ENCODE assay signal across 11 mouse cellular contexts in the genomic region with DNA sequence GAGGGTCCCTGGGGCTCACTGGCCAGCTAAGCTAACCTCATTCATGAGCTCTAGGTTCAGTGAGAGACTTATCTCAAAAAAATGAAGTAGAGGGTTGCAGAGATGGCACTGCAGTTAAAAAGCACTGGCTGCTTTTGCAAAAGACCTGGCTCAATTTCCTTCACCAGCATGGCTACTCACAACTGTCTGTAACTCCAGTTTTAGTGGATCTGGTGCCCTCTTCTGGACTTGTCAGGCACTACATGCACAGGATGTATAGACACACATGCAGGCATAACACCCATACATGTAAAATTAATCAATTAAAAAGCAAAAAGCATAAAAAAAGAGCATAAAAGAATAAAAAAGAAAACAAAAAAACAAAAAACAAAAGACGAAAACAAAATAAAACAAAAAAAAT.
DNase-seq lines count a peak whose midpoint lies in the region; ATAC-seq and TF ChIP-seq lines count a peak whose summit lies in the region.
"Had no signal": no experiment of that assay in that cellular context is flagged by ENCODE, and none has a peak within 500 bp of the region (broad histone marks: within the 10 kb centered on the region; RNA-seq: fewer than 3 reads in every experiment).

No protein-coding gene starts in this region.

- H3K27me3 ChIP-seq in heart, adult 2 months (ENCODE audit: control insufficient read depth, insufficient read depth, low read length), result no peaks in the 10 kb centered on the region
- H3K27me3 ChIP-seq in heart, embryonic 10.5 days (ENCODE audit: insufficient read depth, poor library complexity, severe bottlenecking), result no peaks in the 10 kb centered on the region; the same call in 1 of the 2 replicates
- no peaks in the 10 kb centered on the region for H3K27me3 ChIP-seq in midbrain, embryonic 11.5 days (ENCODE audit: control insufficient read depth, insufficient read depth, low read length)
- H3K27me3 ChIP-seq in midbrain, embryonic 13.5 days, result no peaks in the 10 kb centered on the region
- H3K27me3 ChIP-seq: stomach, embryonic 15.5 days had no signal

- no peak overlapping the region for H3K4me2 ChIP-seq in midbrain, embryonic 11.5 days
- H3K4me2 ChIP-seq in midbrain, embryonic 13.5 days (replicated peaks), result no peak overlapping the region
- H3K4me2 ChIP-seq: heart, embryonic 13.5 days; stomach, embryonic 15.5 days had no signal

- TF ChIP-seq EP300 in heart, adult 2 months (IDR thresholded peaks at IDR 0.05; ENCODE audit: insufficient read depth, low read depth, low read length), result no peak

- ATAC-seq in midbrain, embryonic 11.5 days (ENCODE audit: low FRiP score), result no peak
- no peak for ATAC-seq in midbrain, embryonic 13.5 days

- H3K4me3 ChIP-seq in heart, adult 2 months, result no peak overlapping the region
- H3K4me3 ChIP-seq in heart, embryonic 10.5 days, result no peak overlapping the region
- no peak overlapping the region for H3K4me3 ChIP-seq in midbrain, embryonic 11.5 days (ENCODE audit: low read depth, low read length)
- no peak overlapping the region for H3K4me3 ChIP-seq in midbrain, embryonic 13.5 days (replicated peaks)
- H3K4me3 ChIP-seq: heart, embryonic 13.5 days; myocyte; stomach, embryonic 15.5 days had no signal

- no peaks in the 10 kb centered on the region for H3K4me1 ChIP-seq in heart, adult 2 months (ENCODE audit: control insufficient read depth, insufficient read depth, low read length)
- no peaks in the 10 kb centered on the region for H3K4me1 ChIP-seq in heart, embryonic 10.5 days
- no peaks in the 10 kb centered on the region for H3K4me1 ChIP-seq in midbrain, embryonic 11.5 days (ENCODE audit: control insufficient read depth, insufficient read depth, low read length)
- H3K4me1 ChIP-seq in midbrain, embryonic 13.5 days (replicated peaks), result no peaks in the 10 kb centered on the region
- H3K4me1 ChIP-seq: heart, embryonic 13.5 days; stomach, embryonic 15.5 days had no signal

- peak; percentile 58 for TF ChIP-seq CTCF in heart, adult 2 months (IDR thresholded peaks at IDR 0.05)

- H3K9ac ChIP-seq in heart, adult 2 months (ENCODE audit: low read depth, low read length), result no peak overlapping the region
- H3K9ac ChIP-seq in midbrain, embryonic 11.5 days (ENCODE audit: low read length), result no peak overlapping the region
- H3K9ac ChIP-seq in midbrain, embryonic 13.5 days (replicated peaks), result no peak overlapping the region
- H3K9ac ChIP-seq: heart, embryonic 13.5 days; stomach, embryonic 15.5 days had no signal

- H3K79me2 ChIP-seq in heart, adult 2 months (replicated peaks; ENCODE audit: control insufficient read depth, insufficient read depth, low read length), result no peaks in the 10 kb centered on the region

- DNase-seq in heart, adult 2 months, result no peak
- no peak for DNase-seq in heart, embryonic 10.5 days (ENCODE audit: low spot score)
- DNase-seq in midbrain, embryonic 11.5 days (ENCODE audit: low spot score, missing footprints), result peak; percentile 86
- peak; percentile 71 for DNase-seq in induced T-regulatory cell, adult 2 months (ENCODE audit: low read depth)
- DNase-seq in thymus, postnatal 25 days, result peak; percentile 45
- DNase-seq in heart, postnatal 25 days (ENCODE audit: low spot score), result no peak
- no peak for DNase-seq in adipocyte (ENCODE audit: low spot score)

- WGBS in heart, adult 2 months, result 79% methylated on average over 1 of the region's 1 CpGs
- WGBS in heart, embryonic 10.5 days, result 59% methylated on average over 1 of the region's 1 CpGs
- 73% methylated on average over 1 of the region's 1 CpGs for WGBS in midbrain, embryonic 11.5 days
- 69% methylated on average over 1 of the region's 1 CpGs for WGBS in midbrain, embryonic 13.5 days

- H3K36me3 ChIP-seq in heart, adult 2 months (ENCODE audit: control insufficient read depth, insufficient read depth, low read length), result no peaks in the 10 kb centered on the region
- H3K36me3 ChIP-seq in heart, embryonic 10.5 days, result no peaks in the 10 kb centered on the region
- no peaks in the 10 kb centered on the region for H3K36me3 ChIP-seq in midbrain, embryonic 11.5 days (ENCODE audit: control insufficient read depth, insufficient read depth, low read length)
- H3K36me3 ChIP-seq in midbrain, embryonic 13.5 days, result no peaks in the 10 kb centered on the region
- H3K36me3 ChIP-seq: heart, embryonic 13.5 days; stomach, embryonic 15.5 days had no signal

- intact Hi-C loops in heart, adult 2 months (cut with DNase I), result no loop called here
- intact Hi-C loops in heart, postnatal 25 days (cut with DNase I), result no loop called here

- no peak overlapping the region for H3K27ac ChIP-seq in heart, adult 2 months
- no peak overlapping the region for H3K27ac ChIP-seq in heart, embryonic 10.5 days
- no peak overlapping the region for H3K27ac ChIP-seq in midbrain, embryonic 11.5 days (ENCODE audit: low read depth, low read length)
- H3K27ac ChIP-seq in midbrain, embryonic 13.5 days, result no peak overlapping the region
- H3K27ac ChIP-seq: heart, embryonic 13.5 days; stomach, embryonic 15.5 days had no signal

- TF ChIP-seq POLR2A in heart, adult 2 months (IDR thresholded peaks at IDR 0.05; ENCODE audit: insufficient read depth, low read depth, low read length), result no peak

- no peaks in the 10 kb centered on the region for H3K9me3 ChIP-seq in heart, embryonic 10.5 days
- no peaks in the 10 kb centered on the region for H3K9me3 ChIP-seq in midbrain, embryonic 11.5 days (ENCODE audit: control insufficient read depth, low read length)
- no peaks in the 10 kb centered on the region for H3K9me3 ChIP-seq in midbrain, embryonic 13.5 days
- H3K9me3 ChIP-seq: heart, embryonic 13.5 days; stomach, embryonic 15.5 days had no signal

Comparison
In these comparisons a context has a peak if more than half of its experiments do, and no peak if none do; other contexts are left out.
1. DNase-seq: peak in midbrain, embryonic 11.5 days (single experiment), induced T-regulatory cell, adult 2 months (single experiment) and thymus, postnatal 25 days (single experiment); none in heart, adult 2 months (0 of 2), heart, embryonic 10.5 days (single experiment), heart, postnatal 25 days (single experiment) and adipocyte (single experiment).